In genomic region chrX:166240751-166241150, GRCm38 (mm10) we compare ENCODE assay signal across 21 mouse cellular contexts. TPM values are rescaled to one million over a fixed set of nuclear protein-coding genes. Genes with fewer than 3 reads are reported as not detected.
DNase-seq lines count a peak whose midpoint lies in the region; ATAC-seq lines count a peak whose summit lies in the region.
"Had no signal": no experiment of that assay in that cellular context is flagged by ENCODE, and none has a peak within 500 bp of the region (broad histone marks: within the 10 kb centered on the region; RNA-seq: fewer than 3 reads in every experiment).

No protein-coding gene starts in this region.

- ATAC-seq in forebrain, embryonic 13.5 days = peak; percentile 19; the same call in 1 of the 2 replicates
- ATAC-seq in midbrain, embryonic 14.5 days (ENCODE audit: low FRiP score, low TSS enrichment) = no peak
- ATAC-seq in forebrain, embryonic 15.5 days (replicated peaks) = peak; percentile 48
- 0 out of 2 replicates have a peak, but pooled peaks have one; percentile 8 for ATAC-seq in neural tube, embryonic 12.5 days (ENCODE audit: low FRiP score, low read depth)
- ATAC-seq: intestine, postnatal 0 days had no signal

- H3K36me3 ChIP-seq in forebrain, embryonic 13.5 days (ENCODE audit: poor library complexity, severe bottlenecking) = peaks cover 4% of the 10 kb centered on the region; the same call in 1 of the 2 replicates
- H3K36me3 ChIP-seq in forebrain, embryonic 10.5 days (replicated peaks) = no peaks in the 10 kb centered on the region
- no peaks in the 10 kb centered on the region for H3K36me3 ChIP-seq in midbrain, embryonic 14.5 days (ENCODE audit: control insufficient read depth, insufficient read depth, low read length)
- no peaks in the 10 kb centered on the region for H3K36me3 ChIP-seq in midbrain, embryonic 10.5 days
- no peaks in the 10 kb centered on the region for H3K36me3 ChIP-seq in forebrain, embryonic 15.5 days
- no peaks in the 10 kb centered on the region for H3K36me3 ChIP-seq in neural tube, embryonic 12.5 days
- H3K36me3 ChIP-seq: embryonic facial prominence, embryonic 12.5 days; heart, embryonic 13.5 days; stomach, embryonic 15.5 days had no signal

- no peak overlapping the region for H3K27ac ChIP-seq in forebrain, embryonic 13.5 days
- H3K27ac ChIP-seq in forebrain, embryonic 10.5 days = no peak overlapping the region
- no peak overlapping the region for H3K27ac ChIP-seq in midbrain, embryonic 14.5 days (replicated peaks; ENCODE audit: low read depth, low read length)
- no peak overlapping the region for H3K27ac ChIP-seq in midbrain, embryonic 10.5 days (replicated peaks)
- 0 out of 2 replicates have a peak overlapping the region, but pooled peaks have one; percentile 15 for H3K27ac ChIP-seq in forebrain, embryonic 15.5 days (replicated peaks)
- H3K27ac ChIP-seq in neural tube, embryonic 12.5 days = no peak overlapping the region
- H3K27ac ChIP-seq: embryonic facial prominence, embryonic 12.5 days; gastrocnemius, adult 2 months; heart, embryonic 13.5 days; macrophage; stomach, embryonic 15.5 days had no signal

- H3K9me3 ChIP-seq in forebrain, embryonic 13.5 days (replicated peaks) = no peaks in the 10 kb centered on the region
- no peaks in the 10 kb centered on the region for H3K9me3 ChIP-seq in forebrain, embryonic 10.5 days
- no peaks in the 10 kb centered on the region for H3K9me3 ChIP-seq in midbrain, embryonic 14.5 days (ENCODE audit: control insufficient read depth, low read length)
- 0 out of 2 replicates have a peak, but pooled peaks cover 4% of the 10 kb centered on the region for H3K9me3 ChIP-seq in midbrain, embryonic 10.5 days (replicated peaks)
- H3K9me3 ChIP-seq in forebrain, embryonic 15.5 days = no peaks in the 10 kb centered on the region
- no peaks in the 10 kb centered on the region for H3K9me3 ChIP-seq in neural tube, embryonic 12.5 days
- H3K9me3 ChIP-seq: embryonic facial prominence, embryonic 12.5 days; heart, embryonic 13.5 days; stomach, embryonic 15.5 days had no signal

- H3K27me3 ChIP-seq in forebrain, embryonic 13.5 days = peaks cover 8% of the 10 kb centered on the region; the same call in 1 of the 2 replicates
- peaks cover 98% of the 10 kb centered on the region for H3K27me3 ChIP-seq in forebrain, embryonic 10.5 days (ENCODE audit: poor library complexity, severe bottlenecking)
- H3K27me3 ChIP-seq in midbrain, embryonic 14.5 days (ENCODE audit: control insufficient read depth, insufficient read depth, low read length) = no peaks in the 10 kb centered on the region
- peaks cover 100% of the 10 kb centered on the region for H3K27me3 ChIP-seq in midbrain, embryonic 10.5 days (ENCODE audit: low read depth, poor library complexity, severe bottlenecking)
- H3K27me3 ChIP-seq in forebrain, embryonic 15.5 days = no peaks in the 10 kb centered on the region
- H3K27me3 ChIP-seq in neural tube, embryonic 12.5 days (replicated peaks) = no peaks in the 10 kb centered on the region

- 0 out of 2 replicates have a peak, but pooled peaks cover 4% of the 10 kb centered on the region for H3K4me1 ChIP-seq in forebrain, embryonic 13.5 days
- peaks cover 10% of the 10 kb centered on the region; the same call in 1 of the 2 replicates for H3K4me1 ChIP-seq in forebrain, embryonic 10.5 days
- no peaks in the 10 kb centered on the region for H3K4me1 ChIP-seq in midbrain, embryonic 14.5 days (ENCODE audit: control insufficient read depth, insufficient read depth, low read length)
- peaks cover 5% of the 10 kb centered on the region; the same call in 1 of the 2 replicates for H3K4me1 ChIP-seq in midbrain, embryonic 10.5 days
- peaks cover 6% of the 10 kb centered on the region; the same call in 1 of the 2 replicates for H3K4me1 ChIP-seq in forebrain, embryonic 15.5 days
- H3K4me1 ChIP-seq in neural tube, embryonic 12.5 days = no peaks in the 10 kb centered on the region
- H3K4me1 ChIP-seq: embryonic facial prominence, embryonic 12.5 days; heart, embryonic 13.5 days; stomach, embryonic 15.5 days had no signal

- peak overlapping the region; percentile 78; the same call in 1 of the 2 replicates for H3K4me2 ChIP-seq in forebrain, embryonic 13.5 days
- H3K4me2 ChIP-seq in midbrain, embryonic 14.5 days (ENCODE audit: low read length) = no peak overlapping the region
- peak overlapping the region; percentile 63 for H3K4me2 ChIP-seq in forebrain, embryonic 15.5 days (replicated peaks)
- 0 out of 2 replicates have a peak overlapping the region, but pooled peaks have one; percentile 2 for H3K4me2 ChIP-seq in neural tube, embryonic 12.5 days (replicated peaks)
- H3K4me2 ChIP-seq: embryonic facial prominence, embryonic 12.5 days had no signal

- WGBS in forebrain, embryonic 13.5 days = 47% methylated on average over 7 of the region's 7 CpGs
- 78% methylated on average over 7 of the region's 7 CpGs for WGBS in forebrain, embryonic 10.5 days
- WGBS in midbrain, embryonic 14.5 days = 55% methylated on average over 7 of the region's 7 CpGs
- 80% methylated on average over 7 of the region's 7 CpGs for WGBS in midbrain, embryonic 10.5 days
- WGBS in forebrain, embryonic 15.5 days = 34% methylated on average over 7 of the region's 7 CpGs
- 48% methylated on average over 7 of the region's 7 CpGs for WGBS in neural tube, embryonic 12.5 days

- no peak for DNase-seq in forebrain, embryonic 10.5 days (ENCODE audit: extremely low spot score, low spot score)
- DNase-seq in midbrain, embryonic 14.5 days = peak; percentile 14
- no peak for DNase-seq in midbrain, embryonic 10.5 days (ENCODE audit: low spot score)
- DNase-seq in lung, postnatal 36 days = no peak
- DNase-seq in spleen, adult 18-20 months = no peak
- DNase-seq: adrenal gland, postnatal 10 days; cerebellum, adult 11-12 months; gastrocnemius, adult 2 months; heart, postnatal 36 days; kidney, postnatal 25 days; layer of hippocampus, postnatal 36 days; lung, adult 18-20 months; thymus, adult 2 months had no signal

- H3K4me3 ChIP-seq in forebrain, embryonic 13.5 days = no peak overlapping the region
- H3K4me3 ChIP-seq in forebrain, embryonic 10.5 days = no peak overlapping the region
- H3K4me3 ChIP-seq in midbrain, embryonic 14.5 days (replicated peaks; ENCODE audit: low read depth, low read length) = no peak overlapping the region
- H3K4me3 ChIP-seq in midbrain, embryonic 10.5 days = no peak overlapping the region
- no peak overlapping the region for H3K4me3 ChIP-seq in forebrain, embryonic 15.5 days
- no peak overlapping the region for H3K4me3 ChIP-seq in neural tube, embryonic 12.5 days
- H3K4me3 ChIP-seq: embryonic facial prominence, embryonic 12.5 days; gastrocnemius, adult 2 months; heart, embryonic 13.5 days; stomach, embryonic 15.5 days had no signal

- no peak overlapping the region for H3K9ac ChIP-seq in forebrain, embryonic 13.5 days
- no peak overlapping the region for H3K9ac ChIP-seq in midbrain, embryonic 14.5 days (replicated peaks; ENCODE audit: low read length)
- no peak overlapping the region for H3K9ac ChIP-seq in forebrain, embryonic 15.5 days (replicated peaks)
- H3K9ac ChIP-seq in neural tube, embryonic 12.5 days = no peak overlapping the region
- H3K9ac ChIP-seq: embryonic facial prominence, embryonic 12.5 days; heart, embryonic 13.5 days; stomach, embryonic 15.5 days had no signal

RNA-seq across cellular contexts. Expression of gene Gpm6b, which starts 2.0 kb away (rescaled TPM):
- 331 and 351 TPM in 2 replicates for polyA plus RNA-seq in forebrain, embryonic 13.5 days (2015; fragmentation: Nextera tagmentation; extraction: Ambion mirVana)
- 37.1 and 43.5 TPM in 2 replicates for polyA plus RNA-seq in forebrain, embryonic 10.5 days (2016; fragmentation: Nextera tagmentation; extraction: Ambion mirVana)
- 227 and 249 TPM in 2 replicates for polyA plus RNA-seq in midbrain, embryonic 14.5 days (2014; fragmentation: Nextera tagmentation; extraction: Ambion mirVana)
- polyA plus RNA-seq in midbrain, embryonic 10.5 days (2016; fragmentation: Nextera tagmentation; extraction: Ambion mirVana) = 61.2 and 101 TPM in 2 replicates
- polyA plus RNA-seq in forebrain, embryonic 15.5 days (2015; fragmentation: Nextera tagmentation; extraction: Ambion mirVana) = 424 and 441 TPM in 2 replicates
- 190 and 197 TPM in 2 replicates for polyA plus RNA-seq in neural tube, embryonic 12.5 days (2016; fragmentation: Nextera tagmentation; extraction: Ambion mirVana)
